Mouse (Mus musculus): Measurements from ENCODE around the gene Cacnb2. TPM values are rescaled to one million over a fixed set of nuclear protein-coding genes. Genes with fewer than 3 reads are reported as not detected.
A peak's percentile ranks its signal among the peaks of the same experiment; 100 is the strongest.

Gene Cacnb2
- total RNA-seq, 1 experiment from 2014 or later: 15.8 TPM

- no peak for ATAC-seq (replicated peaks in 1 of 2; ENCODE audit: insufficient read depth in 1 of 2, low FRiP score in 2 of 2, low TSS enrichment in 1 of 2, low read depth in 1 of 2, poor library complexity in 2 of 2, severe bottlenecking in 2 of 2)
Measured at GRCm38 (mm10) chr2:14823816-14824348, 221.0 kb downstream of the Cacnb2 start.

- ATAC-seq (replicated peaks in 1 of 2; ENCODE audit: insufficient read depth in 1 of 2, low FRiP score in 2 of 2, low TSS enrichment in 1 of 2, low read depth in 1 of 2, poor library complexity in 2 of 2, severe bottlenecking in 2 of 2): no peak
Measured at GRCm38 (mm10) chr2:14825146-14825545, 222.3 kb downstream of the Cacnb2 start.

GRCm38 (mm10) chr2:14829451-14829850, 226.6 kb downstream of the Cacnb2 start:
- ATAC-seq (replicated peaks in 1 of 2; ENCODE audit: insufficient read depth in 1 of 2, low FRiP score in 2 of 2, low TSS enrichment in 1 of 2, low read depth in 1 of 2, poor library complexity in 2 of 2, severe bottlenecking in 2 of 2): no peak

- ATAC-seq (replicated peaks in 1 of 2; ENCODE audit: insufficient read depth in 1 of 2, low FRiP score in 2 of 2, low TSS enrichment in 1 of 2, low read depth in 1 of 2, poor library complexity in 2 of 2, severe bottlenecking in 2 of 2): no peak
Measured at GRCm38 (mm10) chr2:14831308-14831707, 228.4 kb downstream of the Cacnb2 start.

GRCm38 (mm10) chr2:14834700-14835317, 231.9 kb downstream of the Cacnb2 start:
- ATAC-seq (replicated peaks in 1 of 2; ENCODE audit: insufficient read depth in 1 of 2, low FRiP score in 2 of 2, low TSS enrichment in 1 of 2, low read depth in 1 of 2, poor library complexity in 2 of 2, severe bottlenecking in 2 of 2): no peak

- ATAC-seq (replicated peaks in 1 of 2; ENCODE audit: insufficient read depth in 1 of 2, low FRiP score in 2 of 2, low TSS enrichment in 1 of 2, low read depth in 1 of 2, poor library complexity in 2 of 2, severe bottlenecking in 2 of 2): no peak
Measured at GRCm38 (mm10) chr2:14841272-14841671, 238.4 kb downstream of the Cacnb2 start.

GRCm38 (mm10) chr2:14846727-14847126, 243.8 kb downstream of the Cacnb2 start:
- no peak for ATAC-seq (replicated peaks in 1 of 2; ENCODE audit: insufficient read depth in 1 of 2, low FRiP score in 2 of 2, low TSS enrichment in 1 of 2, low read depth in 1 of 2, poor library complexity in 2 of 2, severe bottlenecking in 2 of 2)

- ATAC-seq (replicated peaks in 1 of 2; ENCODE audit: insufficient read depth in 1 of 2, low FRiP score in 2 of 2, low TSS enrichment in 1 of 2, low read depth in 1 of 2, poor library complexity in 2 of 2, severe bottlenecking in 2 of 2): no peak
Measured at GRCm38 (mm10) chr2:14847188-14847587, 244.3 kb downstream of the Cacnb2 start.

GRCm38 (mm10) chr2:14850831-14851230, 247.9 kb downstream of the Cacnb2 start:
- ATAC-seq (replicated peaks in 1 of 2; ENCODE audit: insufficient read depth in 1 of 2, low FRiP score in 2 of 2, low TSS enrichment in 1 of 2, low read depth in 1 of 2, poor library complexity in 2 of 2, severe bottlenecking in 2 of 2): no peak

- ATAC-seq (replicated peaks in 1 of 2; ENCODE audit: insufficient read depth in 1 of 2, low FRiP score in 2 of 2, low TSS enrichment in 1 of 2, low read depth in 1 of 2, poor library complexity in 2 of 2, severe bottlenecking in 2 of 2): peak; percentile 80 to 81
Measured at GRCm38 (mm10) chr2:14851383-14851782, 248.5 kb downstream of the Cacnb2 start.

- no peak for ATAC-seq (replicated peaks in 1 of 2; ENCODE audit: insufficient read depth in 1 of 2, low FRiP score in 2 of 2, low TSS enrichment in 1 of 2, low read depth in 1 of 2, poor library complexity in 2 of 2, severe bottlenecking in 2 of 2)
Measured at GRCm38 (mm10) chr2:14854054-14854453, 251.2 kb downstream of the Cacnb2 start.

- no peak for ATAC-seq (replicated peaks in 1 of 2; ENCODE audit: insufficient read depth in 1 of 2, low FRiP score in 2 of 2, low TSS enrichment in 1 of 2, low read depth in 1 of 2, poor library complexity in 2 of 2, severe bottlenecking in 2 of 2)
Measured at GRCm38 (mm10) chr2:14858301-14858700, 255.4 kb downstream of the Cacnb2 start.

GRCm38 (mm10) chr2:14860350-14860749, 257.5 kb downstream of the Cacnb2 start:
- ATAC-seq (replicated peaks in 1 of 2; ENCODE audit: insufficient read depth in 1 of 2, low FRiP score in 2 of 2, low TSS enrichment in 1 of 2, low read depth in 1 of 2, poor library complexity in 2 of 2, severe bottlenecking in 2 of 2): no peak

- no peak for ATAC-seq (replicated peaks in 1 of 2; ENCODE audit: insufficient read depth in 1 of 2, low FRiP score in 2 of 2, low TSS enrichment in 1 of 2, low read depth in 1 of 2, poor library complexity in 2 of 2, severe bottlenecking in 2 of 2)
Measured at GRCm38 (mm10) chr2:14861613-14862012, 258.7 kb downstream of the Cacnb2 start.

- no peak for ATAC-seq (replicated peaks in 1 of 2; ENCODE audit: insufficient read depth in 1 of 2, low FRiP score in 2 of 2, low TSS enrichment in 1 of 2, low read depth in 1 of 2, poor library complexity in 2 of 2, severe bottlenecking in 2 of 2)
Measured at GRCm38 (mm10) chr2:14862981-14863380, 260.1 kb downstream of the Cacnb2 start.

GRCm38 (mm10) chr2:14873116-14873515, 270.2 kb downstream of the Cacnb2 start:
- no peak for ATAC-seq (replicated peaks in 1 of 2; ENCODE audit: insufficient read depth in 1 of 2, low FRiP score in 2 of 2, low TSS enrichment in 1 of 2, low read depth in 1 of 2, poor library complexity in 2 of 2, severe bottlenecking in 2 of 2)

GRCm38 (mm10) chr2:14873701-14874181, 270.9 kb downstream of the Cacnb2 start:
- ATAC-seq (replicated peaks in 1 of 2; ENCODE audit: insufficient read depth in 1 of 2, low FRiP score in 2 of 2, low TSS enrichment in 1 of 2, low read depth in 1 of 2, poor library complexity in 2 of 2, severe bottlenecking in 2 of 2): no peak

GRCm38 (mm10) chr2:14874281-14875037, 271.6 kb downstream of the Cacnb2 start:
- no peak for ATAC-seq (replicated peaks in 1 of 2; ENCODE audit: insufficient read depth in 1 of 2, low FRiP score in 2 of 2, low TSS enrichment in 1 of 2, low read depth in 1 of 2, poor library complexity in 2 of 2, severe bottlenecking in 2 of 2)
